Mouse (Mus musculus) megakaryocyte, embryonic 14.5 days (primary cell): Measurements from ENCODE around the gene Zfp28. TPM values are rescaled to one million over a fixed set of nuclear protein-coding genes. Genes with fewer than 3 reads are reported as not detected.

ENCODE experiments used
- H3K27me3 ChIP-seq: replicated peaks from 2 replicates; pipeline ENCODE3; 2012; ENCODE audit warnings: inconsistent platforms
- H3K36me3 ChIP-seq: replicated peaks from 2 replicates; pipeline ENCODE3; 2012; ENCODE audit warnings: low read length, inconsistent platforms, mixed read lengths
- H3K4me1 ChIP-seq: 2 replicates; pipeline ENCODE4 v1.6.1; 2012; ENCODE audit warnings: inconsistent platforms
- H3K4me3 ChIP-seq: replicated peaks from 2 replicates; pipeline ENCODE3; 2012; ENCODE audit warnings: moderate library complexity, mild to moderate bottlenecking, inconsistent platforms
- H3K9me3 ChIP-seq: 2 replicates; pipeline ENCODE4 v1.6.1; 2012; ENCODE audit warnings: inconsistent platforms
- FLI1 ChIP-seq: IDR thresholded peaks from 2 replicates; pipeline ENCODE4 v1.6.1; 2012; ENCODE audit warnings: low read length, inconsistent platforms, mixed read lengths
- GATA1 ChIP-seq: IDR thresholded peaks from 3 replicates; pipeline ENCODE4 v1.6.1; 2012; ENCODE audit warnings: mixed read lengths, low read length, inconsistent platforms, borderline replicate concordance
- polyA plus RNA-seq: library from polyadenylated mRNA; stranded (reverse); fragments of >175 nt; gene quantifications from 2 replicates; pipeline ENCODE4 v1.2.3, GENCODE M21; 2012; ENCODE audit warnings: low replicate concordance; ENCODE audit not compliant: insufficient read depth

Zfp28 gene
- polyA plus RNA-seq, 1 experiment = 0.20 TPM

GRCm38 (mm10) chr7:6441173-6441572, 58.1 kb downstream of the Zfp28 start:
- Histone ChIP-seq H3K36me3 (no peaks in the 10 kb centered on the region), H3K9me3 (peaks cover 10% of the 10 kb centered on the region; the same call in 1 of the 2 replicates), H3K27me3 (peaks cover 5% of the 10 kb centered on the region), H3K4me1 (peaks cover 5% of the 10 kb centered on the region; the same call in 1 of the 2 replicates), H3K4me3 (no peak overlapping the region)
- TF ChIP-seq FLI1 = no peak
- no peak for TF ChIP-seq GATA1

Other genes starting within 250 kb of the Zfp28 start
- 31.0 and 49.7 TPM in 2 replicates for gene Zfp787, start 227.3 kb upstream of the Zfp28 start, polyA plus RNA-seq
- 42.1 and 48.4 TPM in 2 replicates for gene Zfp444, start 211.1 kb upstream of the Zfp28 start, polyA plus RNA-seq
- not detected in 2 replicates for gene Galp, start 186.2 kb upstream of the Zfp28 start, polyA plus RNA-seq
- not detected in 2 replicates for gene Zscan5b, start 161.0 kb upstream of the Zfp28 start, polyA plus RNA-seq
- not detected in 2 replicates for gene Epp13, start 130.6 kb upstream of the Zfp28 start, polyA plus RNA-seq
- gene Zfp667, start 96.7 kb upstream of the Zfp28 start, polyA plus RNA-seq = 0.63 TPM in 1 of 2 replicates, not detected in the other
- 1.2 TPM in 1 of 2 replicates, not detected in the other for gene Zfp583, start 52.0 kb upstream of the Zfp28 start, polyA plus RNA-seq
- not detected in 2 replicates for gene Gm3854, start 39.5 kb upstream of the Zfp28 start, polyA plus RNA-seq
- gene Zfp78, start 20.0 kb upstream of the Zfp28 start, polyA plus RNA-seq = not detected in 2 replicates
- not detected in 2 replicates for gene Smim17, start 15.4 kb downstream of the Zfp28 start, polyA plus RNA-seq
- not detected in 2 replicates for gene Gm20715, start 27.0 kb downstream of the Zfp28 start, polyA plus RNA-seq
- not detected in 2 replicates for gene Olfr1344, start 55.4 kb downstream of the Zfp28 start, polyA plus RNA-seq
- 0.01 TPM in 1 of 2 replicates, not detected in the other for gene Olfr1336, start 72.9 kb downstream of the Zfp28 start, polyA plus RNA-seq
- not detected in 2 replicates for gene Olfr1346, start 83.8 kb downstream of the Zfp28 start, polyA plus RNA-seq
- gene Olfr5, start 103.6 kb downstream of the Zfp28 start, polyA plus RNA-seq = not detected in 2 replicates
- gene Olfr1347, start 116.5 kb downstream of the Zfp28 start, polyA plus RNA-seq = not detected in 2 replicates
- not detected in 2 replicates for gene Olfr1348, start 125.5 kb downstream of the Zfp28 start, polyA plus RNA-seq
- 0.07 TPM in 1 of 2 replicates, not detected in the other for gene Olfr1349, start 139.7 kb downstream of the Zfp28 start, polyA plus RNA-seq
- not detected in 2 replicates for gene Olfr1350, start 181.5 kb downstream of the Zfp28 start, polyA plus RNA-seq